Mouse (Mus musculus) liver, embryonic 11.5 days (tissue): Measurements from ENCODE around the gene Vma21. TPM values are rescaled to one million over a fixed set of nuclear protein-coding genes. Genes with fewer than 3 reads are reported as not detected.

Experiments
- ATAC-seq: fragments of 200-750 bp; cut with Nextera tagmentation; replicated peaks from 2 replicates; pipeline ENCODE4 v1.8.0; 2017; ENCODE audit warnings: moderate number of reproducible peaks, mild to moderate bottlenecking, moderate TSS enrichment, moderate library complexity; ENCODE audit not compliant: low FRiP score
- DNase-seq: peaks from one replicate; pipeline ENCODE4 v3.0.0-alpha.2; 2017; ENCODE audit warnings: low spot score
- H3K27ac ChIP-seq: fragments of 300-500 bp; sonication (generic); 2 replicates; pipeline ENCODE4 v1.5.1; 2014; ENCODE audit warnings: mild to moderate bottlenecking, low read depth, low read length, control low read depth
- H3K27me3 ChIP-seq: fragments of 300-500 bp; sonication (generic); replicated peaks from 2 replicates; pipeline ENCODE4 v1.6.1; 2014; ENCODE audit warnings: low read length, mixed read lengths; ENCODE audit not compliant: control insufficient read depth, insufficient read depth
- H3K36me3 ChIP-seq: fragments of 300-500 bp; sonication (generic); 2 replicates; pipeline ENCODE4 v1.6.1; 2014; ENCODE audit warnings: mild to moderate bottlenecking, low read length, moderate library complexity, mixed read lengths; ENCODE audit not compliant: control insufficient read depth, insufficient read depth
- H3K4me1 ChIP-seq: fragments of 300-500 bp; sonication (generic); replicated peaks from 2 replicates; pipeline ENCODE4 v1.6.1; 2014; ENCODE audit warnings: low read length, mixed read lengths; ENCODE audit not compliant: control insufficient read depth, insufficient read depth
- H3K4me2 ChIP-seq: fragments of 300-500 bp; sonication (generic); 2 replicates; pipeline ENCODE4 v1.6.1; 2014; ENCODE audit warnings: mild to moderate bottlenecking, control low read depth, moderate library complexity
- H3K4me3 ChIP-seq: fragments of 300-500 bp; sonication (generic); 2 replicates; pipeline ENCODE4 v1.5.1; 2014; ENCODE audit warnings: low read depth, low read length, control low read depth
- H3K9ac ChIP-seq: fragments of 300-500 bp; sonication (generic); 2 replicates; pipeline ENCODE4 v1.6.1; 2014; ENCODE audit warnings: low read depth, low read length, control low read depth
- H3K9me3 ChIP-seq: fragments of 300-500 bp; sonication (generic); 2 replicates; pipeline ENCODE4 v1.6.1; 2016; ENCODE audit warnings: low read length, inconsistent platforms, mixed read lengths; ENCODE audit not compliant: control insufficient read depth
- WGBS: fragments of 180-500 bp; shearing (Covaris S2); extraction: QIAGEN DNeasy Blood & Tissue Kit; methylation state at CpG from one replicate; pipeline ENCODE4 v1.1.7; 2014; 5-methylcytosine and 5-hydroxymethylcytosine counted together
- polyA plus RNA-seq: library from polyadenylated mRNA; unstranded; fragments of >200 nt; fragmentation: Nextera tagmentation; extraction: Ambion mirVana; gene quantifications from 2 replicates; pipeline ENCODE4 v1.2.1, GENCODE M21; 2014

Vma21 gene
- polyA plus RNA-seq, 1 experiment from 2014 or later, result 44.2 TPM

DNA sequence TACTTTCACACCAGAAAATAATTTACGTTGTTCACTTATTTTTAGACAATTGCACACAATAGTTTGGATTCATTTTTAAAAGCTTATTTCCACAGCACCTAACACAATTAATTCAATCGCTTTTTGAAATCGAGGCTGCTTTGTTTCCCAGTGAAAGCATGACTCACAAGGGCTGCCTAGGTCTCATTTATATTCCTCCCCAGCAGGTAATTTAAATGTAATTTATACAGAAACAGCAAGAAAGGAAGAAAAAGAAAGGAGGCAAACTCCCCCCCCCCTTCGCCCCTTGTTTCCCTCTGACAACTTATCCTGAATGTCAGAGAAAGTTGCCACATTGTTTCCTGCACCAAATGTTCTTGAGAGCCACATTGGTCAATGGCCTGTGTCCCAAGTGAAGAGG, 23.2 kb downstream of the Vma21 start:
- H3K27ac ChIP-seq, result no peak overlapping the region
- no peaks in the 10 kb centered on the region for H3K9me3 ChIP-seq
- no peaks in the 10 kb centered on the region for H3K36me3 ChIP-seq
- ATAC-seq, result no peak
- 70% methylated on average over 4 of the region's 4 CpGs for WGBS
- H3K4me1 ChIP-seq, result no peaks in the 10 kb centered on the region
- no peak for DNase-seq
- H3K27me3 ChIP-seq, result no peaks in the 10 kb centered on the region
- no peak overlapping the region for H3K4me2 ChIP-seq
- H3K9ac ChIP-seq, result no peak overlapping the region
- no peak overlapping the region for H3K4me3 ChIP-seq

DNA sequence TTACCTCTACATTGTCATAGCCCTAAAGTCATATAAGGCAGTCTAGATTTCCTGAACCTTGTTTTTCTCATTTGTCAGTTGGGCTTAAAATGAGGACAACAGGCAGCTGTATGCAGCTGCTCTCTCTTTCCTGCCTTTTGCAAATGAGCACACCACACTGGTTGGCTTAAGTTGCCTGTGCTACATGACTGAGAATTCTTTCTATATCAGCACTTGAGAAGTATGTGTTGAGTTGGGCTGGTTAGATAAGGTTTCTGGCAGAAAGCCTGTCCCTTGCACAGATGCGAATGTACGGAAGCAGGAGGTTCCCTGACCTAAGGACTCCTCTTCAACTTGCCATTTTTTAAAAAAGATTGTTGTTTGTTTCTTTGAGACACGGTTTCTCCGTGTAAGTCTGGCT, 31.0 kb downstream of the Vma21 start:
- no peaks in the 10 kb centered on the region for H3K4me1 ChIP-seq
- 72% methylated on average over 4 of the region's 4 CpGs for WGBS

DNA sequence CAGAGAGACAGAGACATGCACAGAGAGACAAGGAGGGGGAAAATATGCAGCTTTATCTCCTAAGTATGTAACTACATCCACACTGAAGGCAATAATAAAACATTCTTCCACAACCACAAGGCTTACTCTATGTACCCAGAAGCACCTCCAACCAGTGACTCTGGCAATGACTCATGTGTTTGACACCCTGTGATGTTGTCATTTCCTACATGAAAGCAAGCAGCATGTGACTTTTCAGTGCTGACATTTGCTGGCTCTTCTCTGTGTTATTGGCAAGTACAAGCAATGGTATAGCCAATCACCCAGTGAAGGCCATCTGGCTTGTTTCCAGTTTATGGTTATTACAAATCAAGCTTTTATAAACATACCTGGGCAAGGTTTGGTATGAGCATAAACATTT, 38.1 kb downstream of the Vma21 start:
- H3K4me1 ChIP-seq, result no peaks in the 10 kb centered on the region
- no peak overlapping the region for H3K9ac ChIP-seq
- H3K9me3 ChIP-seq, result no peaks in the 10 kb centered on the region
- no peak overlapping the region for H3K4me3 ChIP-seq
- DNase-seq (no peak), ATAC-seq (no peak)
- H3K27me3 ChIP-seq, result no peaks in the 10 kb centered on the region
- H3K4me2 ChIP-seq, result no peak overlapping the region
- no peak overlapping the region for H3K27ac ChIP-seq
- no peaks in the 10 kb centered on the region for H3K36me3 ChIP-seq

More for the DNA sequence above, 31.0 kb downstream of the Vma21 start:
- Histone ChIP-seq H3K9ac (no peak overlapping the region), H3K27me3 (no peaks in the 10 kb centered on the region), H3K27ac (no peak overlapping the region), H3K4me2 (no peak overlapping the region), H3K9me3 (no peaks in the 10 kb centered on the region), H3K4me3 (no peak overlapping the region), H3K36me3 (no peaks in the 10 kb centered on the region)
- DNase-seq (no peak), ATAC-seq (no peak)

Other genes starting within 250 kb of the Vma21 start
- 0.55 and 0.71 TPM in 2 replicates for gene Gpr50, start 152.3 kb upstream of the Vma21 start, polyA plus RNA-seq
- 0.10 TPM in 1 of 2 replicates, not detected in the other for gene Gm1141, start 105.1 kb downstream of the Vma21 start, polyA plus RNA-seq
- gene Prrg3, start 146.7 kb downstream of the Vma21 start, polyA plus RNA-seq, result 4.1 and 5.5 TPM in 2 replicates
- gene Fate1, start 157.1 kb downstream of the Vma21 start, polyA plus RNA-seq, result not detected in 2 replicates
- 0.12 TPM in 1 of 2 replicates, not detected in the other for gene Cnga2, start 175.9 kb downstream of the Vma21 start, polyA plus RNA-seq